Mouse (Mus musculus): ENCODE data around the gene Mybpc2. TPM values are rescaled to one million over a fixed set of nuclear protein-coding genes. Genes with fewer than 3 reads are reported as not detected.

Mybpc2 gene
- total RNA-seq (2023): under 1 TPM; 0.13 to 0.27 TPM

GRCm38 (mm10) chr7:44524502-44524901, at the start of gene Mybpc2:
TSS of gene Mybpc2 (minus strand) at chr7:44524656.

GRCm38 (mm10) chr7:44572213-44572701, 47.8 kb upstream of the Mybpc2 start, which contains the start of gene Napsa:
TSS of gene Napsa (plus strand) at chr7:44572380.

GRCm38 (mm10) chr7:44553826-44554225, 29.4 kb upstream of the Mybpc2 start, which contains the start of gene Nr1h2:
TSS of gene Nr1h2 (minus strand) at chr7:44553951.

GRCm38 (mm10) chr7:44548497-44549087, 24.1 kb upstream of the Mybpc2 start, which contains the start of gene Pold1:
TSS of gene Pold1 (minus strand) at chr7:44548849.

GRCm38 (mm10) chr7:44531946-44532732, 7.7 kb upstream of the Mybpc2 start, which contains the start of gene Spib:
TSS of gene Spib (minus strand) at chr7:44532071.

GRCm38 (mm10) chr7:44495992-44496770, 28.3 kb downstream of the Mybpc2 start, which contains the start of the genes Emc10 and Fam71e1:
TSS of gene Emc10 (minus strand) at chr7:44496529.
TSS of gene Fam71e1 (plus strand) at chr7:44496581.

GRCm38 (mm10) chr7:44467811-44468411, 56.5 kb downstream of the Mybpc2 start, which contains the start of gene Josd2:
TSS of gene Josd2 (plus strand) at chr7:44467980.

GRCm38 (mm10) chr7:44465111-44465510, 59.3 kb downstream of the Mybpc2 start, which contains the start of gene Aspdh:
TSS of gene Aspdh (plus strand) at chr7:44465391.

Other genes starting within 250 kb of the Mybpc2 start
- under 1 TPM; 0.31 to 0.33 TPM for gene Clec11a, start 217.8 kb downstream of the Mybpc2 start, total RNA-seq (2023)
- 1 to 10 TPM; 1.1 to 1.2 TPM for gene Shank1, start 214.4 kb downstream of the Mybpc2 start, total RNA-seq (2023)
- 1 to 10 TPM in 1 of 2 experiments, under 1 TPM in 1; 0.89 to 1.4 TPM for gene Syt3, start 140.6 kb downstream of the Mybpc2 start, total RNA-seq (2023)
- 1 to 10 TPM; 1.0 to 1.2 TPM for gene 1700008O03Rik, start 138.8 kb downstream of the Mybpc2 start, total RNA-seq (2023)
- gene Lrrc4b, start 95.6 kb downstream of the Mybpc2 start, total RNA-seq (2023): not detected
- not detected for gene Aspdh, start 59.3 kb downstream of the Mybpc2 start, total RNA-seq (2023)
- gene Josd2, start 56.7 kb downstream of the Mybpc2 start, total RNA-seq (2023): 10 to 100 TPM; 44.5 to 50.4 TPM
- 10 to 100 TPM; 58.9 to 60.9 TPM for gene Emc10, start 28.1 kb downstream of the Mybpc2 start, total RNA-seq (2023)
- gene Fam71e1, start 28.1 kb downstream of the Mybpc2 start, total RNA-seq (2023): 1 to 10 TPM; 2.8 to 3.8 TPM
- 1 to 10 TPM; 5.7 to 9.4 TPM for gene Spib, start 7.4 kb upstream of the Mybpc2 start, total RNA-seq (2023)
- gene Pold1, start 24.2 kb upstream of the Mybpc2 start, total RNA-seq (2023): 10 to 100 TPM; 14.4 to 18.7 TPM
- gene Nr1h2, start 29.3 kb upstream of the Mybpc2 start, total RNA-seq (2023): 100 to 1,000 TPM; 256 TPM
- 100 to 1,000 TPM; 353 to 405 TPM for gene Napsa, start 47.7 kb upstream of the Mybpc2 start, total RNA-seq (2023)
- gene Kcnc3, start 66.0 kb upstream of the Mybpc2 start, total RNA-seq (2023): 1 to 10 TPM; 1.7 to 3.4 TPM
- 1 to 10 TPM in 1 of 2 experiments, under 1 TPM in 1; 0.15 to 1.3 TPM for gene Myh14, start 146.2 kb upstream of the Mybpc2 start, total RNA-seq (2023)
- not detected for gene Izumo2, start 184.1 kb upstream of the Mybpc2 start, total RNA-seq (2023)
- gene Vrk3, start 223.8 kb upstream of the Mybpc2 start, total RNA-seq (2023): 10 to 100 TPM; 57.7 to 61.2 TPM
- gene Zfp473, start 226.4 kb upstream of the Mybpc2 start, total RNA-seq (2023): 1 to 10 TPM in 1 of 2 experiments, under 1 TPM in 1; 0.33 to 1.1 TPM